Mouse (Mus musculus) bone marrow, adult 2 months (tissue): Measurements from ENCODE around the gene Mybph. TPM values are rescaled to one million over a fixed set of nuclear protein-coding genes. Genes with fewer than 3 reads are reported as not detected.

Experiments
- H3K27ac ChIP-seq: fragments of 200-500 bp; 2 replicates; pipeline ENCODE4 v1.5.1; 2012; ENCODE audit warnings: low read depth, mild to moderate bottlenecking, control low read depth, inconsistent platforms, low read length; ENCODE audit not compliant: control insufficient read depth, poor library complexity, insufficient read depth
- H3K4me1 ChIP-seq: fragments of 200-500 bp; 2 replicates; pipeline ENCODE4 v1.6.1; 2011; ENCODE audit warnings: low read length; ENCODE audit not compliant: control insufficient read depth, insufficient read depth
- H3K4me3 ChIP-seq: fragments of 200-500 bp; replicated peaks from 2 replicates; pipeline ENCODE3; 2011; ENCODE audit warnings: mild to moderate bottlenecking, low read depth, low read length, control low read depth; ENCODE audit not compliant: control insufficient read depth
- CTCF ChIP-seq: fragments of 200-500 bp; IDR thresholded peaks from 2 replicates; pipeline ENCODE4 v1.5.1; 2011; ENCODE audit warnings: low read length, control low read depth; ENCODE audit not compliant: control insufficient read depth, insufficient read depth
- POLR2A ChIP-seq: fragments of 200-500 bp; IDR thresholded peaks from 2 replicates; pipeline ENCODE4 v1.6.1; 2011; ENCODE audit warnings: low read depth, mild to moderate bottlenecking, control low read depth, low read length, borderline replicate concordance; ENCODE audit not compliant: control insufficient read depth
- WGBS: fragments of 180-500 bp; shearing (Covaris S2); methylation state at CpG from one replicate; pipeline ENCODE4 v1.1.7; 2018; 5-methylcytosine and 5-hydroxymethylcytosine counted together
- polyA plus RNA-seq: library from polyadenylated mRNA; stranded (reverse); fragments of >200 nt; gene quantifications from 2 replicates; pipeline ENCODE4 v1.2.4, GENCODE M21; 2011; ENCODE audit warnings: low replicate concordance; ENCODE audit not compliant: missing spikeins, insufficient read depth, insufficient read length

Mybph gene
- polyA plus RNA-seq, 1 experiment = not detected

DNA sequence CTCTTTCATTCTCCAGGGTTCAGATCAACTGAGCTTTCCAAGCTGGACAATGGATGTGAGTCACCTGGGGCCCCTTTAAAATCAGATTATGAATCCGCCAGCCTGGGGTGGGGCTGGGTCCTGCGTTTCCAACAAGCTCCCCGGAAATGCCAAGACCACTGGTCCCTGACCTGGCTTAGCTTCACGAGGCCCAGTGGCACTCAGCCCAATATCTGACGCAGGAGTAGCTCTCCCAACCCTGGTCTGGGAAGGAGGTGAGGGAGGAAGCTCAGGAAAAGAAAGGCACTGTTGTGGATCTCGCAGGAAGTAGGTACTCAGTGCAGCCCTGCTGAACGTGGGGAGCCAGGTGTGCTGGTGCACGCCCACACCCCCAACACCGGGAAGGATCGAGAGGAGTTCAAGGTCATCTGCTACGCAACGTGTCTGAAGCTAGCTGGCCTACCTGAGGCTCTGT lies 23.8 kb downstream of the Mybph start:
- 67% methylated on average over 12 of the region's 12 CpGs for WGBS
- Histone ChIP-seq H3K27ac (no peak overlapping the region), H3K4me1 (no peaks in the 10 kb centered on the region), H3K4me3 (no peak overlapping the region)
- TF ChIP-seq CTCF (no peak), POLR2A (no peak)

- H3K27ac ChIP-seq = no peak overlapping the region
- H3K4me3 ChIP-seq = no peak overlapping the region
- no peaks in the 10 kb centered on the region for H3K4me1 ChIP-seq
- TF ChIP-seq CTCF (no peak), POLR2A (no peak)
- 71% methylated on average over 3 of the region's 3 CpGs for whole genome bisulfite sequencing
Observed at GRCm38 (mm10) chr1:134217942-134218341, 24.7 kb downstream of the Mybph start.

DNA sequence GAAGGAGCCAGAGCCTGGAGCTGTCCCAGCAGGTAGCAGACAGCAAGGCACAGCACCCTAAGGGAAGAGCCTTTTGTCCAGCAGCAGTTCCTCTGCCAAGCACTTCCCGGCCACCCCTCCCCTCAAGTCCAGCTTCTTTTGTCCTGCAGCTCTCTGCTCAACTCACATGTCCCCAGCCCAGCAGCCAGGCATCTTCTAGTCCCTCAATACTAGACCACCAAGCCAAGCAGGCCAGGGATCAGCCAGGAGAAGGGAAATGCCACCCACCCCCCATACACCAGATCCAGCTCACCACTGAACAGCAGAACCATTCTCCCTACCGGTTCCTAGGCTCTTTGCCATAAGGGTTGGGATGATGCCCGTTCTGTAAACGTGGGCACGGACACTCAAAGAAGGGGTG lies 26.4 kb downstream of the Mybph start:
- Histone ChIP-seq H3K4me3 (no peak overlapping the region), H3K4me1 (no peaks in the 10 kb centered on the region), H3K27ac (no peak overlapping the region)
- TF ChIP-seq CTCF (no peak), POLR2A (no peak)
- 85% methylated on average over 5 of the region's 5 CpGs for WGBS

DNA sequence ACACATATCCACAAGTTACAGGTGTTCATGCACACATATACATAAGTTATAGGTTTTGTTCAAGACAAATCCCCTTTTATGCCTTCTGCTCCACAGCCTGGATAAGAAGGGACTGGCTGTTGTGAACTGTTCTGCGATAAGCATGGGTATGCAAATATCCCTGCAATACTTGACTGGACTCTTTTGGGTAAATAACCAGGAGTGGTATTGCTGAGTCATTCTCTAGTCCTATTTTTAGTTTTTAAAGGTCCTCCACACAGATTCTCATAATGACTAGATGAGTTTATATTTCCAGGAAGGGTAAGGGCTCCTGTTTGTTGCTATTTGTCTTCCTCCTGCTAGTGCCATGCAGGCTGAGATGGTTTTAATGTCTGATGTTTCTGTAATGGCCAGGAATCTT lies 27.9 kb downstream of the Mybph start:
- WGBS = 12% methylated on average over 1 of the region's 1 CpGs
- TF ChIP-seq POLR2A = no peak
- no peak for TF ChIP-seq CTCF
- Histone ChIP-seq H3K4me1 (no peaks in the 10 kb centered on the region), H3K4me3 (no peak overlapping the region), H3K27ac (no peak overlapping the region)

DNA sequence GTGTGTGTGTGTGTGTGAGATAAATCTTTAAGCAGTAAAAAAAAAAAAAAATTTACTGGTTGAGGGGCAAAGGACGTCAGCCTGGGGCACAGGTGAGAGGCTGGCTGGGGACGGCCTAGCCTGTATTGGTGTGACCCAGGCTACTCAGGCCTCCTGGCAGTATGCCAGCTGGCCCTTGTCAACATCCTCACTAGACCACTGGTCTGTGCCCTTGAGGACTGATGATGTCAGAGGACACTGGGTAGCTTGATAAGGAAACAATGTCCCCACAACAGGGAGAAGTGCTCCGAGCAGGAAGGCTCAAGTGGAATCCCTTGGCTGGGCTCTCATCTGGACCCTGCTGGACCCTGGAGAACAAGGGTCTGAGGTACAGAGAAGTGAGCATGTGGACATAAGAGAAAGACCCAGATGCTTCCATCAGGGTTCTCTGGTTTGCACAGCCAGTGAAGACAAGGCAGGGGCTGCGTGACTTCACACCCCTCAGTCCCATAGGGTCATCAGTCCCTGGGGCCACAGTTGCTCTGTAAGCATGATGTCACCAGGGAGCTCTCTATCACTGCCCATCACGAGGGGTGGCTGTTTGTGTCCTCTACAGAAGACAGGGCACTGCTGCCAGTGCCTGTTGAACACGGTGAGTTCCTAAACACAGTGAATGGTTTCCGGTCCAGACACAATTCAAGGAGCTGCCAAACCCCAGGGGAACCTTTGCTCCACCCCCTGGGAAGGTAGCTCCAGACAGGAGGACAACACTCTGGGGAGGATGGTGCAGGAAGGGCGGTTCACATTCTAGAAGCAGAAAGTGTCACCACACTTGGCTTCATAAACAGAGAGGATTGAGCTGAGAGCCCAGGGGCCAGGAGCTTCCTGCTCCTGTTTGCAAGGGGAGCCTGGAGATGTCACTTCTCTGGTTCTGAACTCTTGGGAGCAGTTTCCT lies 29.1 kb downstream of the Mybph start:
- no peaks in the 10 kb centered on the region for H3K4me1 ChIP-seq
- TF ChIP-seq POLR2A (no peak), CTCF (no peak)
- no peak overlapping the region for H3K27ac ChIP-seq
- no peak overlapping the region for H3K4me3 ChIP-seq
- 52% methylated on average over 8 of the region's 8 CpGs for WGBS

- Histone ChIP-seq H3K4me1 (no peaks in the 10 kb centered on the region), H3K4me3 (no peak overlapping the region), H3K27ac (no peak overlapping the region)
- TF ChIP-seq POLR2A (no peak), CTCF (no peak)
- 79% methylated on average over 12 of the region's 12 CpGs for WGBS
Observed at GRCm38 (mm10) chr1:134224649-134225227, 31.5 kb downstream of the Mybph start.

DNA sequence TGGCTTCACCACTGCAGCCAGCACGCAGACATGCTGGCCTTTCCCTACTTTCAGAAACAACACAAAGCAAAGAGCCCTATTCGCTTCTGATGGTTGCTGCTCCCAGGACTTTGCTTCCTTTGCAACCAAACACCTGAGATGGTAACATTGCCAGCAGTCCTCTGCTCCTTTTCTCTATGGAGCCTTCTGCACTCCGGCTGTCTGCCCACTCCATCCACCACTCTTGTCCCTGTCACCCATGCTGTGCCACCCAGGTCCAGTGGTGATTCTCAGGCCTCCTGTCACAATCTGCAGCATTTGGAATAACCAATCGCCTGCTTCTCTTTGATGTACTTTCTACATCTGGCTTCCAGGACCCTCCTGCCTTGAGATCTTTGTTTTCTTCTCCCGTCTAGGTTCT lies 32.1 kb downstream of the Mybph start:
- Histone ChIP-seq H3K27ac (no peak overlapping the region), H3K4me1 (no peaks in the 10 kb centered on the region), H3K4me3 (no peak overlapping the region)
- no peak for TF ChIP-seq POLR2A
- WGBS = 85% methylated on average over 5 of the region's 5 CpGs

- Histone ChIP-seq H3K4me3 (no peak overlapping the region), H3K27ac (no peak overlapping the region), H3K4me1 (no peaks in the 10 kb centered on the region)
- TF ChIP-seq CTCF (no peak), POLR2A (no peak)
- 59% methylated on average over 8 of the region's 8 CpGs for WGBS
Observed at GRCm38 (mm10) chr1:134226739-134227138, 33.5 kb downstream of the Mybph start.
